9 mouse cellular contexts compared by ENCODE assay signal in genomic region chr1:37350886-37351651, GRCm38 (mm10). TPM values are rescaled to one million over a fixed set of nuclear protein-coding genes. Genes with fewer than 3 reads are reported as not detected.
DNase-seq lines count a peak whose midpoint lies in the region; ATAC-seq and TF ChIP-seq lines count a peak whose summit lies in the region.
"Had no signal": no experiment of that assay in that cellular context is flagged by ENCODE, and none has a peak within 500 bp of the region (broad histone marks: within the 10 kb centered on the region; RNA-seq: fewer than 3 reads in every experiment).

No protein-coding gene starts in this region.

- no peak for TF ChIP-seq CTCF in thymus, adult 2 months (IDR thresholded peaks at IDR 0.05; ENCODE audit: borderline replicate concordance, control insufficient read depth, extremely low read depth, insufficient read depth, low read length, poor library complexity)

- H3K4me3 ChIP-seq in heart, embryonic 15.5 days: no peak overlapping the region
- H3K4me3 ChIP-seq in thymus, adult 2 months (ENCODE audit: control insufficient read depth, insufficient read depth, low read length): no peak overlapping the region
- H3K4me3 ChIP-seq: embryonic facial prominence, embryonic 13.5 days had no signal

- H3K4me1 ChIP-seq in heart, embryonic 15.5 days (replicated peaks): peaks cover 34% of the 10 kb centered on the region
- H3K4me1 ChIP-seq in thymus, adult 2 months (replicated peaks; ENCODE audit: control insufficient read depth, insufficient read depth, low read length): 0 out of 2 replicates have a peak, but pooled peaks cover 2% of the 10 kb centered on the region
- H3K4me1 ChIP-seq: embryonic facial prominence, embryonic 13.5 days had no signal

- peak; percentile 44; the same call in 1 of the 2 replicates for ATAC-seq in heart, embryonic 15.5 days (replicated peaks; ENCODE audit: insufficient number of reproducible peaks, insufficient read depth, low FRiP score, low read depth)
- no peak for ATAC-seq in CD4-positive, CD25-positive, alpha-beta regulatory T cell, adult 4 months

- no peaks in the 10 kb centered on the region for H3K9me3 ChIP-seq in heart, embryonic 15.5 days (replicated peaks)
- H3K9me3 ChIP-seq: embryonic facial prominence, embryonic 13.5 days had no signal

- H3K9ac ChIP-seq in heart, embryonic 15.5 days: no peak overlapping the region
- H3K9ac ChIP-seq: embryonic facial prominence, embryonic 13.5 days had no signal

- no peak overlapping the region for H3K4me2 ChIP-seq in heart, embryonic 15.5 days
- H3K4me2 ChIP-seq: embryonic facial prominence, embryonic 13.5 days had no signal

- H3K27me3 ChIP-seq in heart, embryonic 15.5 days: no peaks in the 10 kb centered on the region
- H3K27me3 ChIP-seq in thymus, adult 2 months (ENCODE audit: control insufficient read depth, insufficient read depth, low read length): no peaks in the 10 kb centered on the region
- H3K27me3 ChIP-seq: embryonic facial prominence, embryonic 13.5 days had no signal

- 40% methylated on average over 7 of the region's 7 CpGs for WGBS in heart, embryonic 15.5 days
- 94% methylated on average over 7 of the region's 7 CpGs for whole genome bisulfite sequencing in thymus, adult 2 months

- H3K27ac ChIP-seq in heart, embryonic 15.5 days: peak overlapping the region; percentile 58
- H3K27ac ChIP-seq in thymus, adult 2 months (ENCODE audit: control insufficient read depth, insufficient read depth, low read length): no peak overlapping the region
- H3K27ac ChIP-seq: embryonic facial prominence, embryonic 13.5 days had no signal

- TF ChIP-seq POLR2A in thymus, adult 2 months (IDR thresholded peaks at IDR 0.05; ENCODE audit: control insufficient read depth, extremely low read depth, insufficient read depth, low read length, poor library complexity): no peak

- H3K36me3 ChIP-seq in heart, embryonic 15.5 days: no peaks in the 10 kb centered on the region
- H3K36me3 ChIP-seq in thymus, adult 2 months (ENCODE audit: control insufficient read depth, insufficient read depth, low read length): no peaks in the 10 kb centered on the region
- H3K36me3 ChIP-seq: embryonic facial prominence, embryonic 13.5 days had no signal

- DNase-seq in heart, adult 8-10 months (ENCODE audit: low spot score): no peak
- peak; percentile 22 for DNase-seq in embryo, embryonic 11 days
- peak; percentile 67 to 86 for DNase-seq in layer of hippocampus, adult 18-20 months (ENCODE audit: low spot score in 2 of 2)
- DNase-seq in lung, postnatal 36 days: peak; percentile 57
- DNase-seq in thymus, adult 2 months: no peak
- DNase-seq in cerebellum, adult 11 months: no peak

RNA-seq across cellular contexts. Expression of gene Inpp4a, which starts 51.4 kb away (rescaled TPM):
- polyA plus RNA-seq in heart, embryonic 15.5 days (2015; fragmentation: Nextera tagmentation; extraction: Ambion mirVana): 13.9 and 15.6 TPM in 2 replicates
- 10 to 100 TPM; 19.2 to 24.3 (median 22.6) TPM for total RNA-seq in heart, adult 8-10 months (2022)
- total RNA-seq in layer of hippocampus, adult 18-20 months (2021): 100 to 1,000 TPM; 170 to 175 TPM
- 14.5 and 17.0 TPM in 2 replicates for polyA plus RNA-seq in thymus, adult 2 months (2012; rRNA removed)
- polyA plus RNA-seq in CD4-positive, CD25-positive, alpha-beta regulatory T cell, adult 4 months (2017; shearing (Covaris generic)): 10 to 100 TPM; 76.6 to 78.0 TPM

Comparison
In these comparisons a context has a peak if more than half of its experiments do, and no peak if none do; other contexts are left out.
1. DNase-seq: peak in embryo, embryonic 11 days (single experiment), layer of hippocampus, adult 18-20 months (2 of 2) and lung, postnatal 36 days (single experiment); none in heart, adult 8-10 months (single experiment), thymus, adult 2 months (single experiment) and cerebellum, adult 11 months (single experiment).